Mouse (Mus musculus) thymus, adult 18-20 months (tissue): ENCODE measurements around the gene Lce1b.
"Not testable (repeated sequence)": the region's sequence is repeated elsewhere in the genome, so short reads cannot be mapped to it uniquely, and the experiment has no call there.

Experiments
- DNase-seq, 2 experiments: peaks; one replicate each; pipeline ENCODE4 v3.0.0; 2022; ENCODE audit warnings: mixed read lengths in 2 of 2

The Lce1b gene

DNA sequence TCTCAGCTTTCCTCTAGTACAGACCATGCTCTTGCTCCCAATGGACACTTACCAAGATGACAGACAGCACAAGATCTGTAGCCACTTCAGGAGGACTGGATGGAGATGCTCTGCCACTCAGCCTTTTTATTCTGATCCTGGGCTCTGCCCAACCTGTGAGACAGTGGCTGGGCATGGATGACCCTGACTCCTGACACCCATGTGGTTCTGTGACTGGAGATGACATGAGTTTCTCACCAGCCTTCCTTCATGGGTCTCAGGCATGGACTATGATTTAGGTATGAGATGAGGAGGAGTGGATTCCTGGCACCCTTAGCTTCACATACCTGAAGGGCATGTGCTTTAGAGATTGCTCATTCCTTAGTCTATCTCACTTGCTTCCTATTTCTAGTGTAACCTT lies at the start of gene Lce1b:
Gene Lce1b, minus strand, starts transcription at position 101 of the 400 bp plus-strand sequence.
- DNase-seq = no peak

DNA sequence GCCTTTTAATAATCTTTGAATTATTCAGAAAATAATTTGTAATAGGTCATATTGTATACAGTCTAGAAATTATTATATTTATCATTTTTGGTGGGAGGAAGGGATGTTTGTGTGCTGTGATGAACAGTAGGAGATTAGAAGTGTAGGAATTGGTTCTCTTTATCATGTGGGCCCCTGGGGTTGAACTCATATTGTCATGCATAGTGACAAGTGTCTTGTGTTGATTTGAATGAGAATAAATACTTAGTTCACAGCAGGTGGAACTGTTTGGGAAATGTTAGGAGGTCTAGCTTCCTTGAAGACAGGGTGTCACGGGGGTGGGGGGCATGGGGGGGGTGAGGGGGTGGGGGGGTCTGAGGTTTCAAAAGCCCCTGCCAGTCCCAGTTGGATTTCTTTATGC lies 37.9 kb upstream of the Lce1b start:
- no peak for DNase-seq

DNA sequence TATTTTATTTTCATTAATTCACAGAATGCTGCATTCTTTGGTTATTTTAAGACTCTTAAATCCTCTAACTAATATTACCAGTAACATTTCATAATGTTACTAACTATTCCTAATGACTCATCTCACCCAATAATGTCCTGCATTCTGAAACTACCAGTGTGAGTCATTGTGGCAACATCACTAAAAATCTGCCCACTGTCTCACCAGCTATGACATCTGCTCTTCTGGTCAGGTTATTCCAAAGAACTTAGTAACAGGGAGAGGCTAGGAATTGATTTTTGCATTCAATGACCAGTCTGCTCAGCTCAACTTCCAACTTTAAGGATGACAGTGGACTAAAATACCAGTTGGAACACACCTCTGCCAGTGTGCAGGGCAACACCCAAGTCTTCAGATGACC lies 35.0 kb upstream of the Lce1b start:
- no peak for DNase-seq

DNA sequence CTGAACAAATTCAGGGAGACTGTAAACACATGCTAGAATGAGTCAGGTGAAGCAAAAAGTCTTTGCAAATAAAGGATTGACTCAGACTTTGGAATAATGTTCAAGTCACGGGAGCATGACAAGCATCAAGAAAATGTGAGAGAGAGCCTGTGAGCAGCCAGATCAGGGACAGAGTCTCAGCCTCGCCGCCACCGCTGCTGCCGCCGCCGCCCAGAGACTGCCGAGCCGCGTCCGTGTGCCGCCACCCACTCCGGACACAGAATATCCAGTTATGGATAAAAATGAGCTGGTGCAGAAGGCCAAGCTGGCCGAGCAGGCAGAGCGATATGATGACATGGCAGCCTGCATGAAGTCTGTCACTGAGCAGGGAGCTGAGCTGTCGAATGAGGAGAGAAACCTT lies 32.4 kb upstream of the Lce1b start:
- DNase-seq = not testable (repeated sequence)

DNA sequence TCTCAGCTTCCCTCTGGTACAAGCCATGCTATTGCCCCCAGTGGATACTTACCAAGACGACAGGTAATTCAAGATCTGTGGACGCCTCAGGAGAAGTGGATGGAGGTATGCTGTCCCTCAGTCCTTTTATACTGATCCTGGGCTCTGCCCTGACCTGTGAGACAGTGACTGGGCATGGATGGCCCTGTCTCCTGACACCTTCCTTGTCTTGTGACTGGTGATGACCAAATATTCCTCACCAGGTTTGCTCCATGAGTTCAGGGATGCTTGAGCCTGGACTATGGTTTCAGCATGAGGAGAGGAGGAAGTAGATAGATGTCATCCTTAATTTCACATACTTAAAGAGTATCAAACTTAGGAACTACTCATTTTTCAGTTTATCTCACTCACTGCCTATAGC lies 30.4 kb upstream of the Lce1b start, which contains the start of gene Lce1d:
Gene Lce1d, minus strand, starts transcription at position 101 of the 400 bp plus-strand sequence.
- no peak for DNase-seq

- DNase-seq = no peak
These were observed 22.2 kb upstream of the Lce1b start, which contains the start of gene Lce1c for GRCm38 (mm10) chr3:92678947-92679346. TSS of gene Lce1c (plus strand) at chr3:92679247.

- DNase-seq = no peak
These were observed 13.5 kb upstream of the Lce1b start, which contains the start of gene Lce1a2 for GRCm38 (mm10) chr3:92670215-92670614. TSS of gene Lce1a2 (minus strand) at chr3:92670315.

GRCm38 (mm10) chr3:92648207-92648606 lies 8.5 kb downstream of the Lce1b start, which contains the start of gene Lce1a1:
TSS of gene Lce1a1 (minus strand) at chr3:92648307.
- no peak for DNase-seq

DNA sequence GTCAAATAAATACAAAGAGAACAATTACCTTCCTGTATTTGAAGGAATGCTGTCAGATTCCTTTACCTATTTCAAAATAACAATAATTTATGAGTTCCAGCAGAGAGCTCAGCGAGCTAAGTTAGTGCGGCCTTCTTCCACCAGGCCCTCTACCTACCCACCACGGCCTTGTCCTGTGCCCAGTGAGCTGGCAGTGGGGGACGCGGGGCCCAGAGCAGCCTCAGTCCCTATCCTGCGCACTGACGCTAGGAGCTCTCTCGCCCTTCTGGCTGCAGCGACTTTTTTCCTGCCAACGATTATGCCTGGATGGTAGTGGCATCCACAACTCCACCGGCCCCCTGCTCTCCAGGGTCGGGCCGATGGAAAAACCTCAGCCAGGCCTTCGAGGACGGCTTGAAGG lies 16.9 kb downstream of the Lce1b start:
- DNase-seq = no peak

DNA sequence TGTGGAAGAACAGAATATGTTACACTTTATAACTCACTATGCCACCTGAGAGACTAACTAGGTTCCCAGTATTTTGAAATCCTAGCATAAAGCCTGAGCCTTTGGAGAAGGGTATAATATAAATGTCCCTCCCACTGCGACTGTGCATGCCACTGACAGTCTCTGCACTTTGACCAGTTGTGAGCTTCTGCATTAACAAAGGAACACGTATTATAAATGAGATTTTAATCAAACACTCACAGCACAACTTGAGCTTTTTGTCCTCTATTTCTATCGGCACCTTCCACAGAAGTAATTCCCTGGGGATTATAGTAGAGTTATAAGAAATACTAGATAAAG lies 18.1 kb downstream of the Lce1b start:
- DNase-seq = no peak

GRCm38 (mm10) chr3:92637745-92638652 lies 18.7 kb downstream of the Lce1b start:
- no peak for DNase-seq

DNA sequence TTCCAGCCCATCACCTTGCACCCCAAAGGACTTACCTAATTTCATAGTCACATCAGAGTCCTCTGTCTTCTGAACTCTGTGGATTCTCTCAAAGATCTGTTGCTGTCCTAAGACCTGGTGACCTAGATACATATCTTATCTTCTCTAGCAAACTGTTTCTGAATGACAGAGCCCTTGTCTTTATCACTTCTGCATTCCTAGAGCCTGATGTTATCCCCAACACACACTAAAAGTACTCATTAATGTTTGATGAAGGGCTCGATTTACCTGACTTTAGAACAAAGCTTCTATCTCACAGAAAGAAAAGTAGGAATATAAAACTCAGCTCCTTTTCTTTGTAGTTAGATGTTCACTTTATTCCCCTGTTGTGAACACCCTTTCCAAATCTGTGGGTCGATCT lies 35.2 kb downstream of the Lce1b start, which contains the start of gene Lce6a:
Gene Lce6a, minus strand, starts transcription at position 101 of the 400 bp plus-strand sequence.
- no peak for DNase-seq

DNA sequence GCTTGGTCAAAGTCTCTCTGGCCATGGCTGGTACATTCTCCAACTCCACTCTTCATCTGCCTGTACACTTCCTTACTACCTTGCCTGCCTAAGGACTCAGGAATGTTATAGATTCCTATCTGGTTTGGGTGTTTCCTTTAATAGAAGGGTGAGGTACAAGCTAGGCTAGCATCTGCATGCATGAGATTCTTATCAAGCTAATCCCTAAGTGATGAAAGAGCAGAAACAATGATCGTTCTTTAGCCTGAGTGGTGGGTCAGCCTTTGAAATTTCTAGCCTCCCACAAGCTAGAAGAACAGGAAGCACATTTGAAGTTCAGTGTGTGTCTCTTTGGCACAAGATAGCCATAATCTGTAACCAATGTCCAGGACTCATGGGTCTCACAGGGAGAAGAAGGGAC lies 46.9 kb downstream of the Lce1b start:
- no peak for DNase-seq

- DNase-seq = no peak
These were observed 49.3 kb downstream of the Lce1b start, which contains the start of gene 2210017I01Rik for GRCm38 (mm10) chr3:92607392-92607791. TSS of gene 2210017I01Rik (minus strand) at chr3:92607492.
